Mouse (Mus musculus) cerebellum, adult 2 months (tissue): ENCODE data around the gene Gzf1.

Experiments used
- CTCF ChIP-seq: fragments of 200-500 bp; IDR thresholded peaks from 2 replicates; pipeline ENCODE4 v1.5.1; 2011; ENCODE audit warnings: low read depth, mild to moderate bottlenecking, control low read depth, low read length, moderate library complexity, borderline replicate concordance; ENCODE audit not compliant: insufficient read depth
- POLR2A ChIP-seq: fragments of 200-500 bp; IDR thresholded peaks from 2 replicates; pipeline ENCODE4 v1.6.1; 2011; ENCODE audit warnings: low read length, control low read depth, borderline replicate concordance; ENCODE audit not compliant: insufficient read depth

GRCm38 (mm10) chr2:148698571-148698970 lies 17.7 kb downstream of the Gzf1 start:
- TF ChIP-seq POLR2A: no peak
- TF ChIP-seq CTCF: no peak
